In the genomic region with DNA sequence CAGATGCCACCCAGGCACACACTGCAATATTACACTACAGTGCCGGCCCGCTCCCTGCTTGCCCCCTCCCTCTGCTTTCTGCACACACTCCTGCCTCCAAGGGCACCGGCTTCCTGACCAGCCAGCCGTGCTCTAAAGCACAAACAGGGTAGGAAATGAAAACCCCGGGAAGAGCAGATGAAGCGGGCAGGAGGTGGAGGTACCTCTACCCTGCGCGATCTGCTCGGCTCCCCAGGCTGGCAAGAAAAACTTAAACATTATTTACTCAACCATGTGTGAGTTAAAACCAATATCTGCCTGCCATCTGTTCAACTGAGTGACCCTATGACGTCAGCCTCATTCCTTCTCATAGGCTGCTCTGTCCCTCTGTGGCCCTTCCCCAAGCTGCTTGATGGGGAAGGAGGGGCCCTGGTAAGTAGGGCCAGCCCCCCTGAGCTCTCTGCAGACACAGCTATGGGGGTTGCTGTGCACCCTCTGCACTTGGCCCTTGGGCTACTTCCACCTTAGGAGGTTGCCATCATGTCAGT, we compare ENCODE assay signal across 12 mouse cellular contexts.
DNase-seq lines count a peak whose midpoint lies in the region; ATAC-seq and TF ChIP-seq lines count a peak whose summit lies in the region.
"Had no signal": no experiment of that assay in that cellular context is flagged by ENCODE, and none has a peak within 500 bp of the region (broad histone marks: within the 10 kb centered on the region; RNA-seq: fewer than 3 reads in every experiment).

No protein-coding gene starts in this region.

- peak overlapping the region; percentile 2; the same call in 1 of the 2 replicates for H3K4me2 ChIP-seq in hindbrain, embryonic 15.5 days
- no peak overlapping the region for H3K4me2 ChIP-seq in neural tube, embryonic 11.5 days (ENCODE audit: low read depth)
- H3K4me2 ChIP-seq in liver, postnatal 0 days (ENCODE audit: low read depth, low read length), result no peak overlapping the region
- H3K4me2 ChIP-seq: embryonic facial prominence, embryonic 13.5 days; liver, embryonic 13.5 days had no signal

- no peaks in the 10 kb centered on the region for H3K27me3 ChIP-seq in hindbrain, embryonic 15.5 days
- no peaks in the 10 kb centered on the region for H3K27me3 ChIP-seq in neural tube, embryonic 11.5 days (ENCODE audit: control insufficient read depth, insufficient read depth, low read length)
- H3K27me3 ChIP-seq in liver, postnatal 0 days (ENCODE audit: insufficient read depth, low read length), result no peaks in the 10 kb centered on the region
- H3K27me3 ChIP-seq: liver, embryonic 13.5 days had no signal

- H3K4me3 ChIP-seq in hindbrain, embryonic 15.5 days, result no peak overlapping the region
- no peak overlapping the region for H3K4me3 ChIP-seq in neural tube, embryonic 11.5 days (ENCODE audit: low read depth, low read length)
- no peak overlapping the region for H3K4me3 ChIP-seq in liver, postnatal 0 days (ENCODE audit: low read depth, low read length)
- H3K4me3 ChIP-seq: embryonic facial prominence, embryonic 13.5 days; liver, embryonic 13.5 days had no signal

- TF ChIP-seq CTCF in liver, postnatal 0 days (IDR thresholded peaks at IDR 0.05; ENCODE audit: low read depth), result no peak

- peaks cover 56% of the 10 kb centered on the region for H3K4me1 ChIP-seq in hindbrain, embryonic 15.5 days (replicated peaks)
- H3K4me1 ChIP-seq in neural tube, embryonic 11.5 days (ENCODE audit: control insufficient read depth, insufficient read depth, low read length), result peaks cover 5% of the 10 kb centered on the region; the same call in 1 of the 2 replicates
- no peaks in the 10 kb centered on the region for H3K4me1 ChIP-seq in liver, postnatal 0 days (ENCODE audit: insufficient read depth)
- H3K4me1 ChIP-seq: liver, embryonic 13.5 days had no signal

- H3K9ac ChIP-seq in hindbrain, embryonic 15.5 days, result no peak overlapping the region
- H3K9ac ChIP-seq in neural tube, embryonic 11.5 days (ENCODE audit: low read length), result no peak overlapping the region
- H3K9ac ChIP-seq in liver, postnatal 0 days (replicated peaks), result no peak overlapping the region
- H3K9ac ChIP-seq: embryonic facial prominence, embryonic 13.5 days; liver, embryonic 13.5 days had no signal

- no peak for TF ChIP-seq EP300 in liver, postnatal 0 days (IDR thresholded peaks at IDR 0.05; ENCODE audit: low read depth)

- ATAC-seq in hindbrain, embryonic 15.5 days (ENCODE audit: low FRiP score, low read depth), result peak; percentile 68
- ATAC-seq in neural tube, embryonic 11.5 days (ENCODE audit: insufficient read depth, low FRiP score, low TSS enrichment), result peak; percentile 19; the same call in 1 of the 2 replicates
- ATAC-seq in liver, postnatal 0 days, result no peak
- ATAC-seq in CD4-positive, CD25-positive, alpha-beta regulatory T cell, adult 4 months, result no peak

- WGBS in hindbrain, embryonic 15.5 days, result 13% methylated on average over 10 of the region's 10 CpGs
- 26% methylated on average over 10 of the region's 10 CpGs for WGBS in neural tube, embryonic 11.5 days
- 65% methylated on average over 10 of the region's 10 CpGs for WGBS in liver, postnatal 0 days (ENCODE audit: insufficient replicate concordance)

- H3K9me3 ChIP-seq in hindbrain, embryonic 15.5 days, result no peaks in the 10 kb centered on the region
- H3K9me3 ChIP-seq in neural tube, embryonic 11.5 days (ENCODE audit: control insufficient read depth, low read length), result no peaks in the 10 kb centered on the region
- no peaks in the 10 kb centered on the region for H3K9me3 ChIP-seq in liver, postnatal 0 days (ENCODE audit: low read length)
- H3K9me3 ChIP-seq: embryonic facial prominence, embryonic 13.5 days; liver, embryonic 13.5 days had no signal

- H3K27ac ChIP-seq in hindbrain, embryonic 15.5 days (replicated peaks), result peak overlapping the region; percentile 59
- no peak overlapping the region for H3K27ac ChIP-seq in neural tube, embryonic 11.5 days (ENCODE audit: low read depth, low read length)
- H3K27ac ChIP-seq in liver, postnatal 0 days (ENCODE audit: low read depth), result no peak overlapping the region
- H3K27ac ChIP-seq: embryonic facial prominence, embryonic 13.5 days; liver, embryonic 13.5 days had no signal

- DNase-seq in embryo, embryonic 10 days (ENCODE audit: low spot score), result peak; percentile 60
- no peak for DNase-seq in embryo, embryonic 9.5 days (ENCODE audit: extremely low spot score)
- peak; percentile 63 for DNase-seq in embryo, embryonic 11 days
- peak; percentile 38 for DNase-seq in neural tube, embryonic 11.5 days (ENCODE audit: low spot score)
- no peak for DNase-seq in liver, postnatal 0 days
- no peak for DNase-seq in left cerebral cortex, adult 9 months (ENCODE audit: low spot score in 2 of 2)
- DNase-seq: heart, postnatal 14 days; liver, embryonic 13.5 days; thymus, adult 18-20 months had no signal

- H3K36me3 ChIP-seq in hindbrain, embryonic 15.5 days, result no peaks in the 10 kb centered on the region
- no peaks in the 10 kb centered on the region for H3K36me3 ChIP-seq in neural tube, embryonic 11.5 days (ENCODE audit: control insufficient read depth, insufficient read depth, low read length)
- H3K36me3 ChIP-seq in liver, postnatal 0 days (replicated peaks; ENCODE audit: insufficient read depth, low read length), result no peaks in the 10 kb centered on the region
- H3K36me3 ChIP-seq: embryonic facial prominence, embryonic 13.5 days; liver, embryonic 13.5 days had no signal

Comparison
In these comparisons a context has a peak if more than half of its experiments do, and no peak if none do; other contexts are left out.
1. DNase-seq: peak in embryo, embryonic 10 days (single experiment), embryo, embryonic 11 days (single experiment) and neural tube, embryonic 11.5 days (single experiment); none in embryo, embryonic 9.5 days (single experiment), liver, postnatal 0 days (single experiment) and left cerebral cortex, adult 9 months (0 of 2).
2. ATAC-seq: peak in hindbrain, embryonic 15.5 days (single experiment) and neural tube, embryonic 11.5 days (single experiment); none in liver, postnatal 0 days (single experiment) and CD4-positive, CD25-positive, alpha-beta regulatory T cell, adult 4 months (single experiment).